Mouse (Mus musculus) mouse trophoblast stem cell (cell line): Measurements from ENCODE around the gene Smg6.
"Not testable (repeated sequence)": the region's sequence is repeated elsewhere in the genome, so short reads cannot be mapped to it uniquely, and the experiment has no call there.

Experiments
- in situ Hi-C, 2 experiments: fragments of 300-500 bp; cut with MseI, MboI; formaldehyde crosslinking; loops; 2 replicates in 1 of 2; 3 replicates in 1 of 2; pipeline ENCODE4 v1.15.1; 2025

The Smg6 gene

DNA sequence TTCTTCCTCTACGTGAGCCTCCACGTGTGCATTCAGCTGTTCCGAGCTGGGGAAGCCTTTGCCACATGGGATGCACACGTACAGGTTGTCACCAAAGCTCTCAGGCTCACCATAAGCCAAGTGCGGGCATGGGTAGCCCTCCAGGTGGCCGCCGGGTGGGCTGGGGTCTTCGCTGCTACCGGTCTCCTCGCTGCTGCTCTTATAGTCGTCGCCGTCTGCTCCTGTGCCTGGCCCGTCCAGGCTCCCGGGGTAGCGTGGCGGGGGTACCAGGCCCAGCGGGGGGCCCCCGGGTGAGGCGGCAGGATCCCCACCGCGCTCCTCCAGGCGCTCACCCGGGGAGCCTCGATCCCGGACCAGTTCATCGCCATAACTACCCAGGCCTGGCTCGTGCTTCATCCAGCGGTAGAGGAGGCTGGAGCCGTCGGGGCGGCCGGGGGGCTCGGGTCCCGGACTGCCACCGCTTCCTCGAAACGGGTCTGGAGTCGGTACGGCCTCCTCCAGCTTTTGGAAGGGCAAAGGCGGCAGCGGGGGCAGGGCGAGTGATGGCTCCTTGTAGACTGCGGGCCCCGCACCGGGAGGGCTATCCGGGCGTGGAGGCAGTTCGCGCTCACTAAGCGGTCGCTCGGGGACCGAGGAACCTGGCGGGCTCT is 240.7 kb downstream of the Smg6 start:
- in situ Hi-C loops = no loop called here

DNA sequence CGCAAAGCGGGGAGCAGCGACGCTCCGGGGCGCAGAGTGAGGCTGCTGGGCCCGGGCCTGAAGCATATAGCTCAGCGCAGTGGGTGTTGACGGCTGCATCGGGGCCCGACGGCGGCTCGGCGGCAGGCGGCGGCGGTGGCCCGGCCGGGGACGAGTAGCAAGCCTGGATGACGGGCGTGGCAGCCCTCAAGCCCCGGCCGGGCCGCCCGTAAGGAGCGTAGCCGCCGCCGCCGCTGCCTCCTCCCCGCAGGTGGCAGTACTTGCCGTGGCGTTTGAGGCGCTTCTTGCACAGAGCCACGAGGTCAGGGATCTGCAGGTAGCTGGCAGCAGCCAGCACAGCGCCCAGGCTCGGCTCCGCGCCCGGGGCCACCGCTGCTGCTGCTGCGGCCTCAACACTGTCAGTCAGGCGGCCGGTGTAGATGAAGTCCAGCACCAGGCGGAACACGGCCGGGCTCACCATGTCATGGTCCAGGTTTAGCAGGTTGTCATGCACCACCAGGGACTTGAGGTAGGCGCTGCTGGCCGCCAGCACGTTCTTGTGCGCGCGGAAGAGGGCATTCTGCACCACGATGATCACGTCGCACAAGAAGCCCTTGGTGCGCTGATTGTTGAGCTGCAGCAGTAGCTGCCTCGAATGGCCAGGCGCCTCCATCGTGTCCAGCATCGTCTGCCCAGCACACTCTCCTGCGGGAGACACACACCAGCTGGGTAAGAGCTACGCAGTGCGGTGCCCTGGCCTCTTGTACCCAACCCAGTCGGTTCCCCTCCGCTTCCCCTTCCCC is 241.4 kb downstream of the Smg6 start:
- in situ Hi-C loops = no loop called here

DNA sequence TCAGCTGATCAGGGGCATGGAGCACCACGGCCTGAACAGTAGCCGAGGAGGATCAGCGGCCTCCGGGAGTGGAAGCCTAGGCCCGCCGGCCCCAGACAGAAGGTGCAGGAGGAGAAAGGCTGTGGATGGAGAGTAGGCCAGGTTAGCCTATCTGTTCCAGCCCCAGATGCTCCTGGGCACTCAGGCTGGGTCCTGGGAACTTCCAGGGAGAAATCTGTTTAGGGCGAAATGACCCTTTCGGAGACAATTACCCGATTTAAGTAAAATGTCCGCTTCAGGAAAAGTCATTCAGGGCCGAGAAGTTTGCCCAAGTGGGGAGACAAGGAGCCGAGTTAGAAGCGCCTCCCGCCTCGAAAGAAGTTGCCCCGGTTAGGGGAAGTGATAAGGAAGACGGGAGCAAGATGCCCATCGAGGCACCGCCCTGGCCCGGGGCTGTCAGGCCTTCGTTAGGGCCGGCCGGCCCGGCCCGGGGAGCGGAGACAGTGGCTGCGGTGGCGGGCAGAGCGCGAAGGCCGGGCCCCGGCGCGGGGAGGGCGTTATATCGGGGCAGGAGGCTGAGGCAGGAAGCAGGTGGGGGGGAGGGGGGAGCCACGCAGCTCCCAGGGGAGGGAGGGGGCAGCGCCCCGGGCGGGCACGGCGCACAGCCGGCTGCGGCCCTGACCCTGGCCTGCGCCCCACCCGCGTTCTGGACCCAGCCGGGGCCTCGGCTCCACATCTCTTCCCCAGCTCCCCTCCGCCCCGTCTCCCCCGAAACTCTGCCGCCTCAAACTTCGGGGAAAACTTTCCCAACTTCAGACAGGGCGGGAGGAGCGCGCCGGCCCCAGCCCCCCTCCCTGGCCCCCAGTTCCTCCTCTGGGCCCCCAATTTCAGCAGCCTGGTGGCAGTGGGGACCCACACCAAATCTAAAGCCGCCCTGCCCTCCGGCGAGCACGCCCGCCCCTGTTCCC is 242.3 kb downstream of the Smg6 start:
- in situ Hi-C loops = no loop called here

DNA sequence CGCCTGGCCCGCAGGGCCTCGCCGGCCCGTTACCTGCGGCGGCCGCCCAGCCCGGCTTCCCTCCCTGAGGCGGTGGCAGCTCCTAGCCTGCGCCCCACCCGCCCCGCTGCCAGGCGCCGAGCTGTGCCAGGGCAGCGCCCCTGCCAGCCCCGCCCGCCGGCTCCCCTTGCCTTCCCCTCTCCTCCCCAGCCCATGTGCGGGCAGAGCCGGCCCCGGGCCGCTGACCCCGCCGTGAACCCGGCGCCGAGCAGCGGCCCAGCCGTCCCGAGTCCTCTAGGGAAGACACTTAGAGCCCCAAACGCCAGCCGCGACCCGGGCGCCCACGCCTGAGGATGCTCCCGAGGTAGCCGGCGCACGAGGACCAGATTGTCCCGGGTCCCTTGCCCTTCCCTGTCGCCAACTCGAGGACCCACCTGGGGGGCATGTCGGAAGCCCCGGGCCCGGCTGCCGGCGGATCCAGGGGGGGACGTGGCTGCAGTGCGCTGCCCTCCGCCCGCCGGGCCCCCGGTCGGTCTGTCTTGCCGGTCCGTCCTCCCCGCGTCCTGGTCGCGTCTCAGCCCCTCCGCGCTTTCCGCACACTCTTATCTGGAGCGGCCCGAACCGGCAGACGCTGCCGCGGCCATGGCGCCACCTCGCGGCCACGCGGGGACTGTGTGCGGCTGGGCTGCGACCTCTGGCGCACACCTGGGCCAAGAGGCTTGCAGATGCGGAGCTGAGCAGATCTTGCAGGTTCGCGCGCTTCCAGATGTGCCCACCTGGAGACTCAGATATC is 243.2 kb downstream of the Smg6 start:
- in situ Hi-C loops = no loop called here

DNA sequence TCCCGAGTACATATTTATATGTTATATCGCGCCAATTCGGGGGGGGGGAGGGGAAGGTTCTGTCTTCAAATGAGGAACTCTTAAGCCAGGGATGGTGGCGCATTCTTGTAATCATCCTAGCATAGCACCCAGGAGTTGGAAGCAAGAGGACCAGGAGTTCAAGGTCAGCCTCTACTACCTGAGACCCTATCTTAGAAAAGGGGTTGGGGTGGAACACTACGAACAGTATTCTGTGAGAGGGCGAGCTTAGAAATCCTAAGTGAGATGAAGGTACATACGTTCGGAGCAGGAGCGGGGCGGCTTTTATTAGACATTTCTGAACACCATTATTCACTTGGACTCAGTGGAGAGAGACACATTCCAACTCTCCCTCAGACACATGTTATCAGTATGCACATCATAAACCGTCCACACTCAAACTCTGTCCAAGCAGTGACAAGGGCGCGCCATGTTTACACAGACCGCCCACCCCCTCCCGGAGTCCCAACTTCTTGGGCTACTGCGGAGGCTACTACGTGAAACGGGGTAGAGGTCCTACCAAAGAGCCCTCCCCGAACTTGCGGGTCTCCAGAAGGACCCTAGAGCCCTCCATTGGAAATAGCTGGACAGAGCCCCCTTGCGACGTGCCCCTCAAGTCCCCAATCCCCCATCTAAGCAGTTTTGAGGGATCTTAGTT is 243.9 kb downstream of the Smg6 start, which contains the start of gene Hic1:
Gene Hic1, minus strand, starts transcription at position 115 of the 676 bp plus-strand sequence.
- in situ Hi-C loops = no loop called here

DNA sequence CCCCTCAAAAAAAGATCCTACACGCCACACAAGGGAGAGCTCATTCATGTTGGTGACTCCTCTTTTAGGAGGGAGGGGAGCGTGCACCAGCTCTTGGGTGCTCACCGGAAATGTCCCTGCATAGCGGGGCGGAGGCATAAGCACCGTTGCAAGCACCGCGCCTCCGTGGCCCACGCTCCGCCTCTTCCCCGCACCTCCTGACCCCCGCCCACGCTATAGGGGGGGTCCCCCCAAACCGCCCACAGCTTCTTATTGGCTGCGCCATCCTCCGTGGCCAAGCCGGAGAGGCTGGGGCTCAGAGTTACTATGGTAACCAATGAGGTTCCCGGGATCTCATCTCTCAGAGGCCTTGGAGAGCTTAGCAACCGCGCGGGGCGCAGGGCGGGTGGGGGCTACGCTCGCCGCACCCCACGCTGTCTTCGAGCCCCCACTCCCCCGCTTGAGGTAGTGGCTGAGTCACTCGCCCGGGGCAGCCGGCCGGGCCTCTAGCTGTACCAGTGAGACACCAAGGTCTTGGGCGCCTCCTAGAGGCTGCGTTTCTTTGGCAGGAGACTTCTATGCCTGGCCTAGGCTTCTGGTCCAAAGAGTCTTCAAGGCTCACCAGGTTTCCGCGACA is 244.6 kb downstream of the Smg6 start:
- in situ Hi-C loops = no loop called here

DNA sequence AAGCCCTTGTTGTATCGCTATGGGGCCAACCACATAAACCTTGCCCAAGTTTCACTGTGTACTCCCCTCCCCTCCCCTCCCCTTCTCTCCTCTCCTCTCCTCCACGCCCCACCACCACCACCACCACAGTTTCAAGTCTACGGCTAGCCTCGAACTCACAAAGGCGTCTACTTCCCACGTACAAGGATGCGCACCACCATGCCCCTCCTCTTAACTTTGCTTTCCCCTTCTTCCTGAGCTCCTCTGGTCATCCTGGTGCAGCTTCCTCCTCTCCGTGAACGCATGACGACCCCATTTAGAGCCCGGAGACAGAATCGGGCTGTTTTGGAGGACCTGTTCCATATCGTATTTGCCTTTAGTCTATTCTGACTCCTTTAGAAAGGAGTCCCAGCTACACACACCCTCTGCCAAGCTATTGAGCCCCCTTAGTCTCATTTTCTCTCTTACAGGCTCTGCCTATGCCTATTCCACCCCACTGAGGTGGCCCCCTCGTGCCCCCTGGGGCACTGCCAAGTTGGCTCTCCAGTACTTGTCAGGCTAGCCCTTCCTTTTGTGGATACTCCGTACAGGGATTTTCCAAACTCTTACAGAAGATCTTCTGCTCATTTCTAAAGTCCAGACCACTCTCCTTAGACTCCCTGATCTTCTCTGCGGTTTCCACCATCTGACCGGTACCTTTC is 245.7 kb downstream of the Smg6 start:
- in situ Hi-C loops = no loop called here

DNA sequence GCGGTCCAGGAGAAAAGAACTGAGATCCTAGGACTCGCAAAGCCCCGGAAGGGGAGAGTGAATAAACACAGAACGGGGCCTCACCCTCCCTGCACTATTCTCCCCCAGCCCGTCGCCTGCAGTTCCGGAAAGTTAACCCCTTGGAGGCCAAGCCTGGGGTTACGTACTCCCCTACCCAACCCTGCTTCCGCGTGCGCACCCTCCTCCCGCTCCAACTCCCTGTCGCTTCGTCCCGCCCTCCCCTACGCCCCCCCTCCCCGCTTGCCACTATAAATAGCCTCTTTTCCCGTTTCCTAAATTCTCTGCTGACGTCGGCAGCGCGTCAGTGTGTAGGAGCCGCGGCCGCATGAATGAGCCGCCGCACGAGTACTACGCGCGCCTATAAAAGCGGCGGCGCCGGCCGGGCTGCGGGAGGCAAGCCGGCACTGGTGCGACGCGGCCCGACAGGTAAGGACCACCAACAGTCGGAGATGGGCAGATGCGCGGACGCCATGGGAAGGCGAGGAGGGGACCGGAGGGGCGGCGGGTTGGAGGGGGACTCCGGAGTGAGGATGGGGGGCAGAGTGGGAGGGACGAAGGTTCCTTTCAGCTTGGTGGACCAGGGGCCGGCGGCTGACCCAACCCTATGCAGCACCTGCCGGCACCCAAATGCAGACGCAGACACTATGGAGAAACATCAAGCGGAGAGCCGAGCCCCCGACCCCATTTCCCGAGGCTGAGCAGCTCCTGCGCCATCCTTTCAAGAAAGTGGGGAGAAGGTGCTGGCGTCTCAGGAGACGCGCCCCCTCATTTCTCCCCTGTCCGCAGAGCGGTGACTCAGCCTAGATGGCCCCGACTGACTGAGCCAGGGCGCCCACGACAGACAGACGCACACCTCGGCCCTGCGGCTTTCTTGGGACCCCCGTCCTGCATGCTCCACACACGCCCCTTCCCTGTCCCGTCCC is 246.8 kb downstream of the Smg6 start:
- in situ Hi-C loops = no loop called here

DNA sequence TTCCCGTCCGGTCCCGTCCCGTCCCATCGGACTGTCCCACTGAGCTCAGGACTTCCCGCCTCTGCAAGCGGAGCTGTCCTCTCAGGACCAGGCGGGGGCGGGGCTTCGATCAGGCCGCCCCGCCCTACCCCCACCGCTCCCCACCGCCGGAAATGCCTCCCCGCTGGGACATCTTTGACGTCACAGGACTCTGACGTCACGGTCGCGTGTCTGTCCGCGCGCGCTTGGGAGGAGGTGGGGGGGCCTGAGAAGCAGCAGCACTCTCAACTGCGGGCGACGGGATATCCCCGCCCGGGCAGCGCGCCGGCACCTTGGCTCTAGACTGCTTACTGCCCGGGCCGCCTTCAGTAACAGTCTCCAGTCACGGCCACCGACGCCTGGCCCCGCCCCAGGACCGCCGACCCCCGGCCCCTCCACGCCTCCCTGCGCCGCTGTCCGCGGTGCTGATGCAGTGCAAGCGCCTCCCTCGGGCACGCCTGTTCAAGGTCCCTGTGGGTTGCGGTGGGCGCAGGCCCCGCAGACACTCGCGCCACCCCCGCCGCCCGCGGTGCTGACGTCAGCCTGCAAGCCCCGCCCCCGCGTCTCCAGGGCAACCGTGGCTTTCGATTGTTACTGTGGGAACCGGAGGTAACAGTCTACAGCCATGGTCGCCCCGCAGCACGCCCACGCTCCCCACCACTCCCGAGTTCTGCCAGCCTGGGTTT is 247.6 kb downstream of the Smg6 start:
- in situ Hi-C loops = no loop called here

DNA sequence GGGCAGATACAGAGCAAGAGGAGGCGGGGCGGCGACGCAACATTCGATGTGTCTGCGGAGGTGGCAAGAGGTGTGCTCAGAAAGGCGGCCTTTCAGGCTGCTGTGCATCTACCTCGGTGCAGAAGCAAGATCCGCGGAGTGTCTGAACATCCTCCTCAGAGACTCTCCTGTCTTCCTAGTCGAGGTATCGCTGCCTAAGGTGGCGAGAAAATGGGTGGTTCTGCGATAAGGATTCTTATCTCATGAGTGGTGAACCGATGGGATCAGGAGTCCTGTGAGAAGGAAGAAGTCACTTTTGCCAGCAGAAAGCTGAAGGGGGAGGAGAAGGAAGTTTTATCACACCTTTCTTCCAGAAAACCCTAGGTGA is 248.2 kb downstream of the Smg6 start:
- in situ Hi-C loops = no loop called here

DNA sequence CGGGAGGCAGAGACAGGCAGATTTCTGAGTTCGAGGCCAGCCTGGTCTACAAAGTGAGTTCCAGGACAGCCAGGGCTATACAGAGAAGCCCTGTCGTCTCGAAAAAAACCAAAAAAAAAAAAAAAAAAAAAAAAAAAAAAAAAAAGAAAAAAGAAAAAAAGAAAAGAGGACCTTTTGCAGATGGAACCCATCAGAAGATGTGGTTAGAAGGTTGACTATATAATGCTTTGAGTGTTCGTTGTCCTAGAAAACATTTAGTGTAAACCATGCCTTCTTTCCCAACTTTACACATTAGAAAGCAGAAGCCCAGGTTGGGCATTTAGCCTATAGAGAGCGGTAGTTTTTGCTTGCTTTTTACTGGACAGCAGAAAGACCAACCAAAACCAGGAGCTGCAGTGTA is 249.0 kb downstream of the Smg6 start:
- in situ Hi-C loops = not testable (repeated sequence)

DNA sequence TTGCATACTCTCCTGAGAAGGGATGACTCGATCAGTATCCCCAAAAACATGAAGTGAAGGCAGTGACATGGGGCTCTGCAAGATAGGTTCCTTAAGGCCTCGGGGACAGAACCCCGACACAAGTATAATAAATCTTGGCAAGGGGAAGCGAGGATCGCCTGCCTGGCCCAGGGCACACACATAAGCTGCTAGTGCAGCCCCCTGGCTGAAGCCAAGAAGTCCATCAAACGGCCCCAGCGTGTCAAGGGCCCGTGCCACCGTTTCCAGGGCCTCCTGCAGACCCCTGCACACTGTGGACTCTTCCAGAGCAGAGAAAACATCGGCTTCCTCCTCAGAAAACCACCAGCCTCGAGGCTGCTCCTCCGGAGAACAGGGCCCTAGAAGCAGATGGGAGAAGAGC is 252.4 kb downstream of the Smg6 start:
- in situ Hi-C loops = no loop called here

DNA sequence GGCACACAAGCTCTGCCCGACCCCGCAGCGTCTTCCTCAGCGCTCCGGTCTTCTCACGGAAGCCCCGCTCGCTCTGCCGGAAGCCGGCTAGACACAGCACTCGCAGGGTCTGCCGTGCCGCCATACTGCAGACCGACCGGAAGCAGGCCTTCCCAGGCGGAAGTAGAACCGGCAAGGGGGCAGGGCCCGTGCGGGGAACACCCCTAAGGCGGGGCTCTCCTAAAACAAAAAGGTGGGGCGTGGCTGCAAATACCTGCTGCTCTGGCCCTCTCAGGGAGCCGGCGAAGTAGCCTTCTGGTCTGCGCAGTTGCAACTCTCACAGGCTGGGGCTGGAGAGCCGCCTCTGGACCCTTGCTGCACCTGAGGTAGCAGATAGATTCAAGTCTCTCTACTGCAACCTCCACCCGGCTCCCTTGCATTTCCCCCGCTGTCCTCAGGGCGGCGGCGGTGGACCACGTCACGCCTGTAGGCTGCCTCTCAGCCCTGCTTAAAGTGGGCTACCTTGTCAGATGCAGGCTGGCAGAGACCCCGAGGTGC is 253.1 kb downstream of the Smg6 start, which contains the start of gene Ovca2:
Gene Ovca2, minus strand, starts transcription at position 164 of the 537 bp plus-strand sequence.
- in situ Hi-C loops = no loop called here

DNA sequence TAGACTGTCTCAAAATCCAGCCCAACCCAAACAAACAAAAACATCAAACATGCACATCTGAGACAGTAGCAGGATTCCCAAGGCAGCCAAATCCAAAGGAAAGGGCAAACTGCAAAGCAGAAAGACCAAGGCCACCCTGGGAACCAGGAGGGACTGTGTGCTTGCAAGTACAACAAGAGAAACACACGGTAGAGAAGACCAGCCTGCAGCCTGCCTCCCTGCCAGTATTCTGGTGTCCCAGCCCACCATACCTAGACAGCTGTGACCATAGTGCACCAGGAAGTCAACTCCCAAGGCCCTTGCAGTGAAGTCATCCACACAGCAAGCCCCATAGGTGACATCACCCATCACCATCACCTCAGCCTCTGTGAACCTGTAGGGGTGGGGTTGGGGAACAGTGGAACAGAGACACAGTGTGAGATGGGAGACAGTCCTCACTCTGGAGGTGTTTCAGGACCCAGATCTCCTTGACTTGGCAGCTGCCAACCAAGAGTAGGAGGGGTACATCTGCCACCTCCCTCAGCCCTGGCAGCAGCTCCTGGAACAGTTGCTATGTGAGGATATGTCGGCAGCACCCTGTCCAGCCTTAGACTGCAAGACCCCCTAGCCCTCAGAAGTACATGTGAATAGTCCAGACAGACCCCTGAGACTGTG is 258.4 kb downstream of the Smg6 start:
- in situ Hi-C loops = no loop called here

DNA sequence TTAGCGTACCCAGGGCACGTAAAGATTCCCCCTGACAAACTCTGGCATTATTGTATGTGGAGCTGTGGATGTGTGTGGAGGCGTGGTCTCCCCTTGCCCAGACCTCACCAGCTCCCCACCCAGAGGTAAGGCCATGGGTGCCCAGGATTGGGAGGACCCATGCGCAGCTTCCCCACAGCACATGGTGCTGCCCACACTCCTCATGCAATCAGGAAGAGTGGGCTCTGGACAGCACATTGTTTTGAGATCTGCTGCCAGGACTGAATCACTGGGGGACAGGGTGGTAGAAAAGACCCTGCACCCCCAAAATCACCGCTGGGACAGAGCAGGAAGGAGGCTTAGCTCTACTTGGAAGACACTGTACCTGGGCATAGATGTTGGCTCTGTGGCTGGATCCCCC is 258.9 kb downstream of the Smg6 start:
- in situ Hi-C loops = no loop called here

DNA sequence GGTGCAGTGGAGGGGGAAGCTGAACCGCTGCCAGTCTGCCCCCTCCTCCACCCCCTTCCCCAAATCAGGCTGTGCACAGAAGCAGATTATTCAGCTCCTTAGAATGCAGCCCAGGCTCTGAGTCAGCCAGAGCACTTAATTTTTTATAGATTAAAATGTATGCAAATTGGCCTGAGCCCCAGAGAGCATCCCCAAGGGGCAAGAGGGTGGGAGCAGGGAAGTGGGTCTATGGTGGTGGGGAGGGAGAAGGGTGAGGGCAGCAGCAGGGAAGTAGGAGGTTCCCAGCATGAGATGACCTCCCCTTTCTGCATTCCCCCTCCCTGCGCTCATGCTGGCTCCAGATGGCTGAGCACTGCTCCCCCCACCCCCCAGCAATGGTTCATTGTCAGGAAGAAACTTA is 259.4 kb downstream of the Smg6 start:
- in situ Hi-C loops = no loop called here

DNA sequence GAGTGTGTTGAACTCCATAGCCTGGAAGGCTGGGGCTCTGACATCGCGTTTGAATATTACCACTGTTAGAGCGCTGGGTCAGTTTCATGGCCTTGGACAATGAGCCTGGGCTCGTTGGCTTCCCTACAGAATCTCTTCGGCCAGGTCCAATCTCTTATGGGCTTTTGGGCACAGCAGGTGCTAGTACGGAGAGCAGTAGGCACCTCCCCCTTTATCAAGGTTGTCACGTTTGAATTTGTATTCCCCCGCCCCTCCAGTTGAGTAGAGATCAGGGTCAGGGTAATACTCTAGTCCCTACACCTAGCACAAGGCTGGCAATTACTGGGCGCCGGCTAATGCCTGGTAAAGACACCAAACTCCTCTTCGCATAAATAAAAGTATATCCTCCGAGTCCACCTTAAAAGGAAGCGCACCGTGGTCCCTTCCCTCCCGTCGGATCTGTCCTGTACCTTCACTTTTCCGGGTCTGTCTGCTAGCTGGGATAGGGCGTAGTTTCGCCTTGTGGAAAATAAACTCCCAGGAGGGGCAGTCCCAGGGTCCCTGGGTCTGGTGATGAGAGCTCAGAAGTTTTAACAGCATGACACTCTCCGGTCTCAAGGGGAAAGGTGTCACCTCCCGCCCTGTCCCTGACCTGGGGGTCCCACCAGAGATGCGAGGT is 264.2 kb downstream of the Smg6 start:
- in situ Hi-C loops = loop anchor here (5.0 kb wide), 1 partner anchor 102 kb away; no protein-coding TSS in a partner anchor
